In the genomic region with DNA sequence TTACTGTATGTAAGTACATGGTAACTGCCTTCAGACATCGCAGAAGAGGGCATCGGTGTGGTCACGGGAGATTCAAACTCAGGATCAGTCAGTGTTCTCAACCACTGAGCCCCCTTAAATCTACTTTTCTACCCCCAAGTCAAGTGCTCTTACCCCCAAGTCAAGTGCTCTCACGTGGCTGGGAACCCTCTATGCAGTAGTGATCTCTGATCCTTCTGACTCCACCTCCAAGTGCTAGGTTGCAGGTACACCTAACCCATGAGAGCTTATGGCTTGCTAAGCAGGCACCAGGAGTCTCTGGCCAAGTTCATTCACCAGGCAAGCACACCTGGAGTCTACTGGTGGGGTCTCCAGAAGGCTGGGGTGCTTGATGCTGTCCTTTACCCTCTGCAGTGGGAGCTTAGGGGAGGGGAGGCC, we compare ENCODE assay signal across 13 mouse cellular contexts. TPM values are rescaled to one million over a fixed set of nuclear protein-coding genes. Genes with fewer than 3 reads are reported as not detected.
DNase-seq lines count a peak whose midpoint lies in the region; ATAC-seq and TF ChIP-seq lines count a peak whose summit lies in the region.
"Had no signal": no experiment of that assay in that cellular context is flagged by ENCODE, and none has a peak within 500 bp of the region (broad histone marks: within the 10 kb centered on the region; RNA-seq: fewer than 3 reads in every experiment).

No protein-coding gene starts in this region.

- peaks cover 11% of the 10 kb centered on the region; the same call in 1 of the 2 replicates for H3K36me3 ChIP-seq in forebrain, embryonic 11.5 days (ENCODE audit: control insufficient read depth, insufficient read depth, low read length)
- peaks cover 10% of the 10 kb centered on the region for H3K36me3 ChIP-seq in forebrain, postnatal 0 days (ENCODE audit: insufficient read depth)
- peaks cover 18% of the 10 kb centered on the region for H3K36me3 ChIP-seq in midbrain, embryonic 12.5 days
- H3K36me3 ChIP-seq in midbrain, embryonic 15.5 days (replicated peaks) = peaks cover 4% of the 10 kb centered on the region; the same call in 1 of the 2 replicates
- peaks cover 7% of the 10 kb centered on the region for H3K36me3 ChIP-seq in intestine, embryonic 16.5 days (ENCODE audit: control insufficient read depth, insufficient read depth, low read length)
- peaks cover 10% of the 10 kb centered on the region; the same call in 1 of the 2 replicates for H3K36me3 ChIP-seq in neural tube, embryonic 14.5 days (ENCODE audit: control insufficient read depth, insufficient read depth, low read length)
- H3K36me3 ChIP-seq in heart, adult 2 months (ENCODE audit: control insufficient read depth, insufficient read depth, low read length) = no peaks in the 10 kb centered on the region

- DNase-seq in forebrain, embryonic 11.5 days (ENCODE audit: low spot score) = peak; percentile 62
- no peak for DNase-seq in forebrain, postnatal 0 days
- DNase-seq in retina, postnatal 1 day = no peak
- no peak for DNase-seq in heart, adult 2 months
- DNase-seq: B cell, adult 2 months; cerebellum, postnatal 10 days; heart, postnatal 14 days; layer of hippocampus, postnatal 36 days; lung, postnatal 14 days had no signal

- H3K79me2 ChIP-seq in heart, adult 2 months (replicated peaks; ENCODE audit: control insufficient read depth, insufficient read depth, low read length) = no peaks in the 10 kb centered on the region

- no peak for TF ChIP-seq CTCF in forebrain, postnatal 0 days (IDR thresholded peaks at IDR 0.05; ENCODE audit: low read depth)
- no peak for TF ChIP-seq CTCF in heart, adult 2 months (IDR thresholded peaks at IDR 0.05)

- peak overlapping the region; percentile 23; the same call in 1 of the 2 replicates for H3K9ac ChIP-seq in forebrain, embryonic 11.5 days (ENCODE audit: low read length)
- no peak overlapping the region for H3K9ac ChIP-seq in forebrain, postnatal 0 days
- no peak overlapping the region for H3K9ac ChIP-seq in midbrain, embryonic 12.5 days (replicated peaks)
- H3K9ac ChIP-seq in midbrain, embryonic 15.5 days = no peak overlapping the region
- peak overlapping the region; percentile 60 for H3K9ac ChIP-seq in intestine, embryonic 16.5 days (ENCODE audit: low read depth, low read length)
- H3K9ac ChIP-seq in neural tube, embryonic 14.5 days (replicated peaks; ENCODE audit: low read depth, low read length) = no peak overlapping the region
- H3K9ac ChIP-seq in heart, adult 2 months (ENCODE audit: low read depth, low read length) = no peak overlapping the region

- peaks cover 6% of the 10 kb centered on the region; the same call in 1 of the 2 replicates for H3K4me1 ChIP-seq in forebrain, embryonic 11.5 days (replicated peaks; ENCODE audit: control insufficient read depth, insufficient read depth, low read length)
- peaks cover 8% of the 10 kb centered on the region for H3K4me1 ChIP-seq in forebrain, postnatal 0 days (ENCODE audit: insufficient read depth)
- H3K4me1 ChIP-seq in midbrain, embryonic 12.5 days = peaks cover 10% of the 10 kb centered on the region
- H3K4me1 ChIP-seq in midbrain, embryonic 15.5 days = peaks cover 16% of the 10 kb centered on the region
- peaks cover 22% of the 10 kb centered on the region for H3K4me1 ChIP-seq in intestine, embryonic 16.5 days (ENCODE audit: control insufficient read depth, insufficient read depth, low read length)
- peaks cover 11% of the 10 kb centered on the region; the same call in 1 of the 2 replicates for H3K4me1 ChIP-seq in neural tube, embryonic 14.5 days (ENCODE audit: control insufficient read depth, insufficient read depth, low read length)
- no peaks in the 10 kb centered on the region; the same call in 1 of the 2 replicates for H3K4me1 ChIP-seq in heart, adult 2 months (ENCODE audit: control insufficient read depth, insufficient read depth, low read length)

- no peaks in the 10 kb centered on the region for H3K9me3 ChIP-seq in forebrain, embryonic 11.5 days (ENCODE audit: control insufficient read depth, low read length)
- no peaks in the 10 kb centered on the region for H3K9me3 ChIP-seq in forebrain, postnatal 0 days (ENCODE audit: low read length)
- no peaks in the 10 kb centered on the region for H3K9me3 ChIP-seq in midbrain, embryonic 12.5 days
- no peaks in the 10 kb centered on the region for H3K9me3 ChIP-seq in midbrain, embryonic 15.5 days
- no peaks in the 10 kb centered on the region for H3K9me3 ChIP-seq in intestine, embryonic 16.5 days (ENCODE audit: control insufficient read depth, low read length)
- H3K9me3 ChIP-seq in neural tube, embryonic 14.5 days (ENCODE audit: control insufficient read depth, low read length) = no peaks in the 10 kb centered on the region

- no peak for ATAC-seq in forebrain, embryonic 11.5 days (replicated peaks; ENCODE audit: low FRiP score)
- ATAC-seq in forebrain, postnatal 0 days = no peak
- no peak for ATAC-seq in midbrain, embryonic 12.5 days (ENCODE audit: low FRiP score, low read depth)
- no peak for ATAC-seq in midbrain, embryonic 15.5 days (replicated peaks)
- no peak for ATAC-seq in intestine, embryonic 16.5 days
- ATAC-seq in neural tube, embryonic 14.5 days (ENCODE audit: low read depth) = no peak

- 0 out of 2 replicates have a peak overlapping the region, but pooled peaks have one; percentile 99 for H3K4me3 ChIP-seq in forebrain, embryonic 11.5 days (ENCODE audit: low read depth, low read length)
- H3K4me3 ChIP-seq in forebrain, postnatal 0 days (ENCODE audit: low read depth, low read length) = no peak overlapping the region
- no peak overlapping the region for H3K4me3 ChIP-seq in midbrain, embryonic 12.5 days
- no peak overlapping the region for H3K4me3 ChIP-seq in midbrain, embryonic 15.5 days
- H3K4me3 ChIP-seq in intestine, embryonic 16.5 days (ENCODE audit: low read length) = peak overlapping the region; percentile 6; the same call in 1 of the 2 replicates
- no peak overlapping the region; the same call in 1 of the 2 replicates for H3K4me3 ChIP-seq in neural tube, embryonic 14.5 days (ENCODE audit: low read depth, low read length)
- no peak overlapping the region for H3K4me3 ChIP-seq in heart, adult 2 months

- no peak for TF ChIP-seq POLR2A in heart, adult 2 months (IDR thresholded peaks at IDR 0.05; ENCODE audit: insufficient read depth, low read depth, low read length)

- WGBS in forebrain, embryonic 11.5 days = 35% methylated on average over 4 of the region's 4 CpGs
- 40% methylated on average over 4 of the region's 4 CpGs for WGBS in forebrain, postnatal 0 days
- WGBS in midbrain, embryonic 12.5 days = 20% methylated on average over 4 of the region's 4 CpGs
- 38% methylated on average over 4 of the region's 4 CpGs for WGBS in midbrain, embryonic 15.5 days
- 36% methylated on average over 4 of the region's 4 CpGs for WGBS in intestine, embryonic 16.5 days
- 43% methylated on average over 4 of the region's 4 CpGs for WGBS in neural tube, embryonic 14.5 days
- whole genome bisulfite sequencing in heart, adult 2 months = 55% methylated on average over 4 of the region's 4 CpGs

- no peak overlapping the region for H3K27ac ChIP-seq in forebrain, embryonic 11.5 days (ENCODE audit: low read depth, low read length)
- H3K27ac ChIP-seq in forebrain, postnatal 0 days (ENCODE audit: low read depth, low read length) = no peak overlapping the region
- peak overlapping the region; percentile 60; the same call in 1 of the 2 replicates for H3K27ac ChIP-seq in midbrain, embryonic 12.5 days (replicated peaks)
- no peak overlapping the region for H3K27ac ChIP-seq in midbrain, embryonic 15.5 days
- H3K27ac ChIP-seq in intestine, embryonic 16.5 days (ENCODE audit: low read length) = peak overlapping the region; percentile 97
- no peak overlapping the region for H3K27ac ChIP-seq in neural tube, embryonic 14.5 days (ENCODE audit: low read depth, low read length)
- H3K27ac ChIP-seq in heart, adult 2 months = no peak overlapping the region

- intact Hi-C loops in heart, adult 2 months (cut with DNase I) = no loop called here

- TF ChIP-seq EP300 in heart, adult 2 months (IDR thresholded peaks at IDR 0.05; ENCODE audit: insufficient read depth, low read depth, low read length) = no peak

- H3K4me2 ChIP-seq in forebrain, embryonic 11.5 days (ENCODE audit: low read depth, low read length, severe bottlenecking) = no peak overlapping the region
- H3K4me2 ChIP-seq in forebrain, postnatal 0 days (ENCODE audit: low read depth) = no peak overlapping the region
- H3K4me2 ChIP-seq in midbrain, embryonic 12.5 days (replicated peaks) = 0 out of 2 replicates have a peak overlapping the region, but pooled peaks have one; percentile 5
- no peak overlapping the region for H3K4me2 ChIP-seq in midbrain, embryonic 15.5 days
- peak overlapping the region; percentile 57 for H3K4me2 ChIP-seq in intestine, embryonic 16.5 days (ENCODE audit: low read depth, low read length)
- H3K4me2 ChIP-seq in neural tube, embryonic 14.5 days (ENCODE audit: low read depth, low read length) = peak overlapping the region; percentile 12; the same call in 1 of the 2 replicates

- H3K27me3 ChIP-seq in forebrain, embryonic 11.5 days (ENCODE audit: control insufficient read depth, insufficient read depth, low read length) = no peaks in the 10 kb centered on the region
- no peaks in the 10 kb centered on the region for H3K27me3 ChIP-seq in forebrain, postnatal 0 days (ENCODE audit: insufficient read depth, low read length)
- H3K27me3 ChIP-seq in midbrain, embryonic 12.5 days = peaks cover 3% of the 10 kb centered on the region; the same call in 1 of the 2 replicates
- no peaks in the 10 kb centered on the region for H3K27me3 ChIP-seq in midbrain, embryonic 15.5 days (replicated peaks)
- H3K27me3 ChIP-seq in intestine, embryonic 16.5 days (replicated peaks; ENCODE audit: control insufficient read depth, insufficient read depth, low read length) = no peaks in the 10 kb centered on the region
- H3K27me3 ChIP-seq in neural tube, embryonic 14.5 days (ENCODE audit: control insufficient read depth, insufficient read depth, low read length) = no peaks in the 10 kb centered on the region
- no peaks in the 10 kb centered on the region for H3K27me3 ChIP-seq in heart, adult 2 months (ENCODE audit: control insufficient read depth, insufficient read depth, low read length)

RNA-seq across cellular contexts. Expression of gene Hspa1b, which starts 9.5 kb away (rescaled TPM):
- 0.24 TPM in 1 of 2 replicates, not detected in the other for polyA plus RNA-seq in forebrain, embryonic 11.5 days (2014; fragmentation: Nextera tagmentation; extraction: Ambion mirVana)
- 5.2 and 8.1 TPM in 2 replicates for total RNA-seq in forebrain, postnatal 0 days (2014; rRNA removed)
- 0.42 and 0.52 TPM in 2 replicates for polyA plus RNA-seq in forebrain, postnatal 0 days (2015; fragmentation: Nextera tagmentation; extraction: Ambion mirVana)
- 0.22 TPM in 1 of 2 replicates, not detected in the other for polyA plus RNA-seq in midbrain, embryonic 12.5 days (2016; fragmentation: Nextera tagmentation; extraction: Ambion mirVana)
- 0.24 and 0.31 TPM in 2 replicates for polyA plus RNA-seq in midbrain, embryonic 15.5 days (2015; fragmentation: Nextera tagmentation; extraction: Ambion mirVana)
- 0.22 and 0.24 TPM in 2 replicates for polyA plus RNA-seq in intestine, embryonic 16.5 days (2015; fragmentation: Nextera tagmentation; extraction: Ambion mirVana)
- 0.27 and 0.35 TPM in 2 replicates for polyA plus RNA-seq in neural tube, embryonic 14.5 days (2014; fragmentation: Nextera tagmentation; extraction: Ambion mirVana)
- 10 to 100 TPM in 1 of 2 experiments, 1 to 10 TPM in 1; 2.9 to 11.2 TPM for total RNA-seq in heart, adult 2 months (2021)
- polyA plus RNA-seq in heart, adult 2 months (2012; rRNA removed) = 2.0 and 6.3 TPM in 2 replicates

RNA-seq across cellular contexts. Expression of gene Neu1, which starts 18.5 kb away (rescaled TPM):
- polyA plus RNA-seq in forebrain, embryonic 11.5 days (2014; fragmentation: Nextera tagmentation; extraction: Ambion mirVana) = 12.8 and 13.4 TPM in 2 replicates
- 36.7 and 36.8 TPM in 2 replicates for total RNA-seq in forebrain, postnatal 0 days (2014; rRNA removed)
- 33.5 and 34.5 TPM in 2 replicates for polyA plus RNA-seq in forebrain, postnatal 0 days (2015; fragmentation: Nextera tagmentation; extraction: Ambion mirVana)
- 20.4 and 20.7 TPM in 2 replicates for polyA plus RNA-seq in midbrain, embryonic 12.5 days (2016; fragmentation: Nextera tagmentation; extraction: Ambion mirVana)
- 36.1 and 41.1 TPM in 2 replicates for polyA plus RNA-seq in midbrain, embryonic 15.5 days (2015; fragmentation: Nextera tagmentation; extraction: Ambion mirVana)
- 226 and 301 TPM in 2 replicates for polyA plus RNA-seq in intestine, embryonic 16.5 days (2015; fragmentation: Nextera tagmentation; extraction: Ambion mirVana)
- polyA plus RNA-seq in neural tube, embryonic 14.5 days (2014; fragmentation: Nextera tagmentation; extraction: Ambion mirVana) = 27.4 and 30.1 TPM in 2 replicates
- 10 to 100 TPM; 14.5 TPM for total RNA-seq in heart, adult 2 months (2021)
- polyA plus RNA-seq in heart, adult 2 months (2012; rRNA removed) = 22.0 and 23.6 TPM in 2 replicates

RNA-seq across cellular contexts. Expression of gene Gm20481, which starts 20.2 kb away (rescaled TPM):
- not detected in 2 replicates for polyA plus RNA-seq in forebrain, embryonic 11.5 days (2014; fragmentation: Nextera tagmentation; extraction: Ambion mirVana)
- total RNA-seq in forebrain, postnatal 0 days (2014; rRNA removed) = not detected in 2 replicates
- not detected in 2 replicates for polyA plus RNA-seq in forebrain, postnatal 0 days (2015; fragmentation: Nextera tagmentation; extraction: Ambion mirVana)
- polyA plus RNA-seq in midbrain, embryonic 12.5 days (2016; fragmentation: Nextera tagmentation; extraction: Ambion mirVana) = not detected in 2 replicates
- not detected in 2 replicates for polyA plus RNA-seq in midbrain, embryonic 15.5 days (2015; fragmentation: Nextera tagmentation; extraction: Ambion mirVana)
- not detected in 2 replicates for polyA plus RNA-seq in intestine, embryonic 16.5 days (2015; fragmentation: Nextera tagmentation; extraction: Ambion mirVana)
- polyA plus RNA-seq in neural tube, embryonic 14.5 days (2014; fragmentation: Nextera tagmentation; extraction: Ambion mirVana) = not detected in 2 replicates
- not detected for total RNA-seq in heart, adult 2 months (2021)
- polyA plus RNA-seq in heart, adult 2 months (2012; rRNA removed) = not detected in 2 replicates
- total RNA-seq: heart, postnatal 14 days; layer of hippocampus, postnatal 36 days had no signal

RNA-seq across cellular contexts. Expression of gene Hspa1a, which starts 22.4 kb away (rescaled TPM):
- polyA plus RNA-seq in forebrain, embryonic 11.5 days (2014; fragmentation: Nextera tagmentation; extraction: Ambion mirVana) = 1.6 TPM in 2 replicates
- total RNA-seq in forebrain, postnatal 0 days (2014; rRNA removed) = 7.9 and 13.8 TPM in 2 replicates
- polyA plus RNA-seq in forebrain, postnatal 0 days (2015; fragmentation: Nextera tagmentation; extraction: Ambion mirVana) = 7.6 and 8.5 TPM in 2 replicates
- 2.3 and 2.8 TPM in 2 replicates for polyA plus RNA-seq in midbrain, embryonic 12.5 days (2016; fragmentation: Nextera tagmentation; extraction: Ambion mirVana)
- polyA plus RNA-seq in midbrain, embryonic 15.5 days (2015; fragmentation: Nextera tagmentation; extraction: Ambion mirVana) = 12.7 and 13.3 TPM in 2 replicates
- 6.3 and 6.6 TPM in 2 replicates for polyA plus RNA-seq in intestine, embryonic 16.5 days (2015; fragmentation: Nextera tagmentation; extraction: Ambion mirVana)
- 7.0 and 7.6 TPM in 2 replicates for polyA plus RNA-seq in neural tube, embryonic 14.5 days (2014; fragmentation: Nextera tagmentation; extraction: Ambion mirVana)
- 1 to 10 TPM; 3.3 to 9.8 TPM for total RNA-seq in heart, adult 2 months (2021)
- 3.0 and 5.9 TPM in 2 replicates for polyA plus RNA-seq in heart, adult 2 months (2012; rRNA removed)

RNA-seq across cellular contexts. Expression of gene Hspa1l, which starts 22.9 kb away (rescaled TPM):
- 1.7 and 1.8 TPM in 2 replicates for polyA plus RNA-seq in forebrain, embryonic 11.5 days (2014; fragmentation: Nextera tagmentation; extraction: Ambion mirVana)
- 0.24 and 0.46 TPM in 2 replicates for total RNA-seq in forebrain, postnatal 0 days (2014; rRNA removed)
- 0.36 and 0.50 TPM in 2 replicates for polyA plus RNA-seq in forebrain, postnatal 0 days (2015; fragmentation: Nextera tagmentation; extraction: Ambion mirVana)
- 1.1 and 1.7 TPM in 2 replicates for polyA plus RNA-seq in midbrain, embryonic 12.5 days (2016; fragmentation: Nextera tagmentation; extraction: Ambion mirVana)
- polyA plus RNA-seq in midbrain, embryonic 15.5 days (2015; fragmentation: Nextera tagmentation; extraction: Ambion mirVana) = 1.2 and 1.5 TPM in 2 replicates
- 0.38 and 0.57 TPM in 2 replicates for polyA plus RNA-seq in intestine, embryonic 16.5 days (2015; fragmentation: Nextera tagmentation; extraction: Ambion mirVana)
- polyA plus RNA-seq in neural tube, embryonic 14.5 days (2014; fragmentation: Nextera tagmentation; extraction: Ambion mirVana) = 1.6 and 2.8 TPM in 2 replicates
- total RNA-seq in heart, adult 2 months (2021) = 10 to 100 TPM in 1 of 2 experiments, 1 to 10 TPM in 1; 8.3 to 10.9 TPM
- 3.6 and 6.6 TPM in 2 replicates for polyA plus RNA-seq in heart, adult 2 months (2012; rRNA removed)

Comparison
In these comparisons a context has a peak if more than half of its experiments do, and no peak if none do; other contexts are left out.
1. H3K27ac ChIP-seq: peak in midbrain, embryonic 12.5 days (single experiment) and intestine, embryonic 16.5 days (single experiment); none in forebrain, embryonic 11.5 days (single experiment), forebrain, postnatal 0 days (single experiment), midbrain, embryonic 15.5 days (single experiment), neural tube, embryonic 14.5 days (single experiment) and heart, adult 2 months (single experiment).
2. H3K4me2 ChIP-seq: peak in midbrain, embryonic 12.5 days (single experiment), intestine, embryonic 16.5 days (single experiment) and neural tube, embryonic 14.5 days (single experiment); none in forebrain, embryonic 11.5 days (single experiment), forebrain, postnatal 0 days (single experiment) and midbrain, embryonic 15.5 days (single experiment).
3. H3K4me3 ChIP-seq: peak in forebrain, embryonic 11.5 days (single experiment) and intestine, embryonic 16.5 days (single experiment); none in forebrain, postnatal 0 days (single experiment), midbrain, embryonic 12.5 days (single experiment), midbrain, embryonic 15.5 days (single experiment), neural tube, embryonic 14.5 days (single experiment) and heart, adult 2 months (single experiment).
4. H3K9ac ChIP-seq: peak in forebrain, embryonic 11.5 days (single experiment) and intestine, embryonic 16.5 days (single experiment); none in forebrain, postnatal 0 days (single experiment), midbrain, embryonic 12.5 days (single experiment), midbrain, embryonic 15.5 days (single experiment), neural tube, embryonic 14.5 days (single experiment) and heart, adult 2 months (single experiment).